Mouse (Mus musculus) splenic B cell, adult 2 months (primary cell): ENCODE data around the gene Cenpm.

ENCODE experiments used
- DNase-seq: peaks from one replicate; pipeline ENCODE4 v3.0.0-alpha.2; 2011; ENCODE audit warnings: low read depth, low spot score
- H3K27me3 ChIP-seq: 2 replicates; pipeline ENCODE4 v1.6.1; 2012; ENCODE audit warnings: mild to moderate bottlenecking, low read length, moderate library complexity, mixed read lengths; ENCODE audit not compliant: control insufficient read depth, poor library complexity, insufficient read depth, severe bottlenecking
- H3K36me3 ChIP-seq: 2 replicates; pipeline ENCODE4 v1.6.1; 2012; ENCODE audit warnings: mild to moderate bottlenecking, low read length, moderate library complexity, mixed read lengths; ENCODE audit not compliant: control insufficient read depth, poor library complexity, insufficient read depth, severe bottlenecking

The Cenpm gene

DNA sequence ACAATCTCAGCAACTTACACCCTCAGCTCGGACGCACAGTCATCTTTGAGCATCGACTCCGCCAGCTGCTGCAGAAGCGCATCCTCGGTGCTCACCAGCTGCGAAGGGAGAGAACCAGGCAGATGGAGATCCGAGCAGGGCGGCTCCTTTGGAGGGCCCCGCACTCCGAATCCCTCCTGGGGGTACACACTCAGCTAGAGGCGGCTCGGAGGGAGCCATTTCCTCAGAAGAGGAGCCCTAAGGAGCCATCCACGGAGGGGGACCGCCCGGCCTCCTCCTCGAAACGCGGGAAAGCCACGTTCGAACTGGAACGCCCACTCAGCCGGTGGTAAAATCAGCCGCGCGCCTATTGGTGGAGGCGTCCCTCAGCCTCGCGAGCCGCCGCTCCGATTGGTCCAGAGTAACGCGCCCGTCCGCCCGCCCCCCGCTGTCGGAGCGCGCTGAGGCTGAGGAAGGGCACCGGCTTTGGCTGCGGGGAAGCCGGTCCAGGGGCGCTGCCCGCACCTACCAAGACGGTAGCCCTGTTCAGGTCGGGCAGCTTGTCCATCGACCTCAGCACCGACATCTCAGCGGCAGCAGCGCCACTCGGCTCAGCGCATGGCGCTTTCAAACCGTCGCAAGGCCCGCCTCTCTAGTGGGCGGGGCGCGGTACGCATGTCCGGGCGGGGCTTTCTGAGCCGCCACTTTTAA, at the start of gene Cenpm:
Gene Cenpm (minus strand): TSS at position 634 of the 690 bp plus-strand sequence.
- H3K27me3 ChIP-seq, result no peaks in the 10 kb centered on the region
- no peaks in the 10 kb centered on the region for H3K36me3 ChIP-seq
- peak; percentile 91 for DNase-seq

- DNase-seq, result peak; percentile 21
- H3K27me3 ChIP-seq, result no peaks in the 10 kb centered on the region
- no peaks in the 10 kb centered on the region for H3K36me3 ChIP-seq
These were observed 49.5 kb upstream of the Cenpm start for GRCm38 (mm10) chr15:82294059-82294458.

DNA sequence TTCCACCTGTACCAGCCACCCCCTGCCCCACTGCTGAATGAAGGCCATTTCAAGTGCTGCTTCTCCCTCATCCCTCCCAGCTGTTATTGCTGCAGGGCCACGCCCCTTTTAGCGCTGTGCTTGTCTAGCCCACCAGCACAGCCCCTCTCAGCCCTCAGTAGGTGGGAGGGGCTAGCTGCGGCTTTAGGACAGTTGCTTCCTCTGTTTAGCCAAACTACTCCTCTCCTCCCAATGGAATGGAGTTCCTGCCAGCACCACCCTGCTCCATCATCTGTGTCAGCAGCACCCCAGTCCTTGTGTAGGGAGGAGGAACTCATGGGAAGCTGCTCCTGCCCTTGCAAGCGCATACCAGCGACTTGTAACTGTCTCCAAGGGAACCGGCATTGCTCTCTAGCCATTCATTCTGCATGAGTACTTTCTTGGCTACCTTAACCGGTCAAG, 48.7 kb upstream of the Cenpm start:
- no peaks in the 10 kb centered on the region for H3K36me3 ChIP-seq
- DNase-seq, result no peak

GRCm38 (mm10) chr15:82292851-82293250, 48.3 kb upstream of the Cenpm start:
- DNase-seq, result no peak
- H3K27me3 ChIP-seq, result no peaks in the 10 kb centered on the region
- no peaks in the 10 kb centered on the region for H3K36me3 ChIP-seq

More for the DNA sequence above, 48.7 kb upstream of the Cenpm start:
- no peaks in the 10 kb centered on the region for H3K27me3 ChIP-seq

DNA sequence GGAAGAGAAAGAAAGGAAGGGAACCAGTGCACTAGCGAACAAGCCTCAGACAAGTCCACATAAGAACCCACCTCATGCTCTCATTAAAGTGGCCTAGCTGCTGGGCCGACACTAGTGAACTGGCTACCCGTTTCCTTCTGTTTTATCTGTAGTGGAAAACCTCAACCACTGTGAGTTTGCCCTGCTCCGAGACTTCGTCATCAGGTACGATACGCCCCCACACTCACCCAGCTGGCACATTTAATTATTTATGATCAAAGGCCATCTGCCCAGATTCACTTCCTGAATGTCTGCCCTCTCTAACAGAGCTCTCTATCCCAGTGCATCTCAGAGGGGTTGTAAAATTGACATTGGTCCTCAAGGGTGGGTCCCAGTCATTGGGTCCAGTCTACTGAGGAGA, 45.7 kb upstream of the Cenpm start:
- no peaks in the 10 kb centered on the region for H3K27me3 ChIP-seq
- no peaks in the 10 kb centered on the region for H3K36me3 ChIP-seq
- DNase-seq, result no peak

- DNase-seq, result no peak
These were observed 41.6 kb upstream of the Cenpm start for GRCm38 (mm10) chr15:82286157-82286556.

GRCm38 (mm10) chr15:82280638-82281037, 36.1 kb upstream of the Cenpm start:
- Histone ChIP-seq H3K36me3 (no peaks in the 10 kb centered on the region), H3K27me3 (no peaks in the 10 kb centered on the region)
- DNase-seq, result no peak

More at GRCm38 (mm10) chr15:82286157-82286556, 41.6 kb upstream of the Cenpm start:
- Histone ChIP-seq H3K36me3 (no peaks in the 10 kb centered on the region), H3K27me3 (no peaks in the 10 kb centered on the region)

DNA sequence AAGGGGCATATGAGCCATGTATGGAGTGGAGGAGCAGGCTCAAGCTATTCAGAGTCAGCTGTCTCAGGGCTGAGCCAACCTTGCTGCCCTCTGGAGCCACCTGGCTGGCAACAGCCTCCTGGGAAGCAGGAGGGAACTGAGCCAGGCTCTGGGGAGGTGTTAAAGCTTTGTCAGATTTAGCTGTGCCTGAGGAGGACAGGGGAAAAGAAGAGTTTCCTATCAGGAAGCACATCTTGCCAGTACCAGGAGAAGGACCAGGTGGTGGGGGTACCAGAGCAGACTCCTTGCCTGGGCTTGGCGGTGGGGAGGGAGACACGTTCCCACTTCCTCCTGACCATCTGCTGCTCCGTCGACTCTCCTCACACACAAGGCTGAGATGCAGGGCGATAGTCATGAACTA, 33.0 kb upstream of the Cenpm start:
- DNase-seq, result no peak
- H3K36me3 ChIP-seq, result no peaks in the 10 kb centered on the region
- no peaks in the 10 kb centered on the region for H3K27me3 ChIP-seq

- DNase-seq, result no peak
- Histone ChIP-seq H3K36me3 (no peaks in the 10 kb centered on the region), H3K27me3 (no peaks in the 10 kb centered on the region)
These were observed 30.7 kb upstream of the Cenpm start for GRCm38 (mm10) chr15:82274927-82275901.

GRCm38 (mm10) chr15:82274593-82274926, 30.0 kb upstream of the Cenpm start, which contains the start of gene Sept3:
Gene Sept3 (plus strand): TSS chr15:82274893.
- no peaks in the 10 kb centered on the region for H3K36me3 ChIP-seq
- H3K27me3 ChIP-seq, result no peaks in the 10 kb centered on the region
- DNase-seq, result no peak

GRCm38 (mm10) chr15:82272295-82272694, 27.7 kb upstream of the Cenpm start:
- no peak for DNase-seq
- Histone ChIP-seq H3K36me3 (no peaks in the 10 kb centered on the region), H3K27me3 (no peaks in the 10 kb centered on the region)

DNA sequence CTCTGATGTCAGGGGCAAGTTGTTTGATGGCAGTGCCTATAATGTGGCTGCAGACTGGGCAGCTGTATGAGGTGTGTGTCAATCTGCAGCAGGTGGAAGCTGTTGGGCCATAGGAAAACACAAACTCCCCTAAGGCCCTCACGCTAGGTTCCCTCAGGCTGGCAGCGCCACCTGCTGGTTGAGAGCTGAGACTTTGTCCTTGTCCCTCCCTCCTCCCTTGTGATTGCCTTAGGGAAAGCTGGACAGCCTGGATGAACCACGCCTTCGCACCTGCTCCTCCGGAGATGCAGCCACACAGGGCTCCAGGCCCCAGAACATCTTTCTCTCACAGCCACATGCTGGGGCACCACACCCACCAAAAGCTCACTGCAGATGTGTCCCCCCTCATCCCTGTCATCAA, 26.7 kb upstream of the Cenpm start:
- DNase-seq, result peak; percentile 77
- H3K27me3 ChIP-seq, result no peaks in the 10 kb centered on the region
- no peaks in the 10 kb centered on the region for H3K36me3 ChIP-seq

DNA sequence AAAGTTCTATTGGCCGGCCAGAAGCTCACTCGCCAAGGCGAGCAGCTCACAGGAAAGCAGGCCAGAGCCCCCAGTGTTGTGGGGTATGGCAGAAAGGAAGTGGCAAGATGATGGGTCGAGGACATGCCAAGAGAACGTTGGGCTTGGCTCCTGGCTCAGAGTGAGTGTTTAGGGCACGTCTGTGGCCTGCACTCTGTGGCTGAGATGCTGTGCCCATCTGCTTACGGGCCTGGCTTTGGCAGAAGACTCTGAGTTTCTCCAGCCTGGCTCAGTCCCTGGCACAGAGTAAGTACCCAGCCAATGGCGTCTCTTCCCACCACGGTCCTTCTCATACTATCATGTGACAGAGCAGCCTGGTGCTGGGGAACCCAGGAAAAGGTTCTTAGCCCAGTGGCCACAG, 24.2 kb upstream of the Cenpm start:
- H3K36me3 ChIP-seq, result no peaks in the 10 kb centered on the region
- no peaks in the 10 kb centered on the region for H3K27me3 ChIP-seq
- no peak for DNase-seq

DNA sequence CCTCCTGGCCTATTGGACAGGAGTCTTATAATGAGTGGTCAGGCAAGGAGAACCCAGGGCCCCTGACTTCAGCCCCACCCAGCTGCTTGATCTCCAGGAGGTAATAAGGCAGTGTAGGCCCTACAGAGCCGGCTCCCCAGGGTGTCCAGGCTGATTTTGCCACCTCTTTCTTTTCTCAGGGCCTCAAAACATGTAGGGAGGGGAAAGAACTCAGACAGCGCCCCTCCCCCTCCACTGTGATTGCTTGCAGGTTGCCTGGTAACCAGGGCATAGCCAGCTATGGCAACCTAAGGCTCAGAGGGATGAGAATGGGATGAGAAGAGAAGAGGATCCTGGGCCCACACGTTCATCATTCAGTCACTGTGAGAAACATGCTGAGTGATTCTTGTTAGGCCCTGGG, 23.6 kb upstream of the Cenpm start:
- no peak for DNase-seq
- no peaks in the 10 kb centered on the region for H3K36me3 ChIP-seq
- H3K27me3 ChIP-seq, result no peaks in the 10 kb centered on the region

DNA sequence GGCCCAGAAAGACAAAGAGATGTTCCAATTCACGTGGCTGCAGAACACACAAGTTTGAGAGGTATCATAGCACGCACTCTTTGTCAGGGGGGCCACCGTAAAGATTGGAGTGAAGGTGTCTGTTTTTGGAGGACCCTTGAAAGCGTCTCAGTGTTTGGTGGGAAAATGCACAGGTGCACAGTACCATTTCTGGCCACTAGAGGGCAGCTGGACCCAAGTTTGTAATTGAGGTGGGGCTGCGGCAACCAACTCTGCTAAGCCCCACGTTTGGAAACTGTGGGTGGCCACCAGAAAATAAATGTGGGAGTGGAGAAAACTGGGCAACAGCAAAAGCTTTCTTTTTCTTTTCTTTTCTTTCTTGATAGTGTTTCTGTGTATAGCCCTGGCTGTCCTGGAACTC, 21.8 kb upstream of the Cenpm start:
- Histone ChIP-seq H3K36me3 (no peaks in the 10 kb centered on the region), H3K27me3 (no peaks in the 10 kb centered on the region)
- DNase-seq, result peak; percentile 77
